Mouse (Mus musculus): Measurements from ENCODE around the gene Gm26620. TPM values are rescaled to one million over a fixed set of nuclear protein-coding genes. Genes with fewer than 3 reads are reported as not detected.

The Gm26620 gene
- total RNA-seq (2021), result under 1 TPM; 0.45 to 0.80 TPM
- long read RNA-seq, experiment 1, result 0 reads
- long read RNA-seq, experiment 2, result 0 reads

DNA sequence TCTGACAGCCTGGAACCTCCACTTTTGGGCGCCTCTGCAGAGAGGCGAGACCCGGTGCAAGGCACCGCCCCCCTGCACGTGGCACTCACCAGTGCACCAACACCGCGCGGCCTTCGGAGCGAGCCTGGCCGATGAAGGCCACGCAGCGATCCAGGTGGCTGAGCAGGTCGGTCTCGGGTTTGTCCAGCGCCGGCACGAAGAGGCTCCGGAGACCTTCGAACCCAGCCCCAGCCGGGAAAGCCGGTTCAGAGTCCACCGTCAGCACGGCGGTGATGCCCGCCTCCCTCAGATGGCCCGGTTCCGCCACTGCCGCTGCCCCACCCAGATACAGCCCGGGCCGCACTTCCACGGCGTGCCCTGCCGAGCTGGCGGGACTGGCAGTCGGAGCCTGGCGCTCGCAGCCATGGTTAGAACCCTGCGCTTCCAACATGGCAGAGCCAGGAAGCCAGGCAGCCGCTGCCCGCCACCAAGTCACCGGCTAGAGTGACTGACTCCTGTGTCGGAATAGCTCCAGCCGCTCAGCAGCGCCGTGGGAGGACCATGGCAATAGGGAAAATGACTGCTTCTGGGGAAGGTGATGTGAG is at the start of gene Gm26620, which contains the start of gene Dusp12:
Gm26620 (plus strand) TSS at position 88 of the 584 bp plus-strand sequence.
Dusp12 (minus strand) TSS at position 563 of the 584 bp plus-strand sequence.
- DNase-seq, result peak; percentile 77

DNA sequence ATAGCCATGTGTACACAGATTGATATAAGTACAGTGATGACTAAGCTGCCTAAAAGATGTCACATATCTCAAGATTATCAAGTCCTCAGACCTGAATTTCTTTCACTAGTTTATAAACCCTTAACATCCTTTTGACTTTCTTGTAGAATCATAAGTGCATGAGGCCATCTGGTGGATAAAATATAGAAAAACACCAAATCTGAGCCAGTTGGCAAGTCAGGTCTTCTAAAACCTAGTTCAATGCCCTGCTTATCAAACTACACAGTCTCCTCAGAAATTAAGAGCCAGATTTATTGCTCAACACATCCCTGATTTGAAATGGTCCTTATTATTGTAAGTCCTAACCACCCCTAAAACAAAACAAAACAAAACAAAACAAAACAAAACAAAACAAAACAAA is 45.2 kb upstream of the Gm26620 start:
- no peak for DNase-seq

DNA sequence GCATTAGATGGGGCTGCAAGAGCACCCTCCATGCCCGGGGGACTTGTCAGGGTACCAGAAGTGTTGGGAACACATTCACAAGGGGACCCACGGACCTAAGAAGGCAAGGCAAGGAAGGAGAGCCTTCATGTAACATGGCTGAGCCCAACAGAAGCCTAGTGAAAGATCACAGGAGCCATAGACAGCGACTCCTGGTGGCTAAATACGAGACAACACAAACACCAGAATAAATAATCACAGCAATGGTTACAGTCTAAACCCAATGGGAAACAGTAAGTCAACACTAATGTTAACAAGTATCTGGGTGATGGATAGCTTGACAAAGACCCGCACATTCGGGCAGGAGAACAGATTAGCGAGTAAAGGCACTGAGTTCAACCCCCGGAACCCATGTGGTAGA is 40.5 kb upstream of the Gm26620 start:
- DNase-seq, result no peak

DNA sequence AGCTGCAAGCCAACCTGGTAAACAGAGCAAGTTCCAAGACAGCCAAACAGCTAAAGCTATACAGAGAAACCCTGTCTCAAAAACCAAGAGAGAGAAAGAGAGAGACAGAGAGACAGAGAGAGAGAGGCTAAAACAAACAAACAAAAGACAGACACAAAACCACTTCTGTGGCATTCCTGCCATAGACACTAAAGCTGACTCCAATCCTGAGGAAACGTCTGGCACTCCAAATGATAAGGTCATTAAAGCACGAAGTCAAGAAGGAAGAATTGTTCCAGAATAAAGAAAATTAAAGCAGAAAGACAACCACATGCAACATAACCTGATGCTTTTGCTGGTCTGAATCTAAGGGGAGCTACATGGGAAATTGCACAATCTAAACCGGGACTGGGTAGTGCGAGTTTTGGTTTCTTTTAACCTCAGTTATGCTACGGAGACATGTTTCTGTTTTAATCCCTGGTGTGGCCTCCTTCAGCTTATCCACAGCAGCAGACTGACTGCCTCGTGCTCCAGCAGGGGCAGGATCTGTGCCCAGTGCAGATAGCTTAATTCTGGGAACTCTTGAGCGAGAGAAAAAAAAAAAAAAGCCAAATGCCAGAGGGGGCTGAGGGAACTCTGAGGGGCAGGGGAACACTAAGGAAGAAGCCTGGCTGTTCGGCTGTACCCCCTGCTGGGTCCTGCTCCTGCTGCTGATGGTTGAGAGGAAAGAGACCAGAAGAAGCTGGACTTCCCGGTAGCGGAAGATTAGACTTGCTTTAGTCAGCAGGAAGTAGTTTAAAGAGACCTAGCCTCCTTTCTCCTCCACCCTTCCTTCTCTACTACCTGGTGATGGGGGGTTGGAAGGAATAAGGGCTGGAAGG is 39.2 kb upstream of the Gm26620 start:
- no peak for DNase-seq

DNA sequence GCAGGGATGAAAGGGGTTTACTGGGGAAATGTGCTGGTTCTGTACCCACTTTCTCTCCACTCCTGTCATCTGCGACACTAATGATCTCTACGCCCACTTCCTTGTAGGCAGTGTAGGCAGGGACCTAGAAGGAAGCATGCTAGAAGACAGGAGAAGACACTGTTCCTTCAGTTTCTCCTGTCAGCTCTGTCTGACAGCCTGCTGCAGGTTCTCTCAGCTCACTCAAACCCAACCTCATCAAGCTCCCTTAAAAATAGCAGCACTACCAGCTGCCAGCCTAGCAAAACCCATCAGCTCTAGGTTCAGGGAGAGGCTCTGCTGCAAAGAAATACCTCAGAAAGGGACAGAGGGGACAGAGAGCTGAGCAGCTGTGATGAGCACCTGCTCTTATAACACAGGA is 34.9 kb upstream of the Gm26620 start:
- no peak for DNase-seq

- DNase-seq, result no peak
Observed at GRCm38 (mm10) chr1:170850637-170851624, 33.9 kb upstream of the Gm26620 start.

DNA sequence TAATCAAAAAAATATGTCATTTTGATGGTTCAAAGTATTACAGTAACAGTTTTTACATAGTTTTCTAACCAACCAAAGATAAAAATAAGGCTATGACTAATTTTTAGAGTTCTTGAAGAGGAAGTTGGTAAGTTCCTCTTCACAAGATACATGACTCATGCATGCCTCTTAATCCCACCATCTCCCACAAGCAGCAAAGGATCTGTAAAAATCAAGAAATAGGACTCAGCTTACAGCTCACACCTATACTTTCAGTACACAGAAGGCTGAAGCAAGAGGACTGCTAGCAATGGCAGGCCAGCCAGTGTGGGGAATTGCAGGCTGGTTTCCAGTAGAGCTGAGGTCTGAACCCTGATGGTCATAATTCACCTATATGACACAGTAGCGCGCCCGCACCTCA is 31.3 kb upstream of the Gm26620 start:
- DNase-seq, result no peak

DNA sequence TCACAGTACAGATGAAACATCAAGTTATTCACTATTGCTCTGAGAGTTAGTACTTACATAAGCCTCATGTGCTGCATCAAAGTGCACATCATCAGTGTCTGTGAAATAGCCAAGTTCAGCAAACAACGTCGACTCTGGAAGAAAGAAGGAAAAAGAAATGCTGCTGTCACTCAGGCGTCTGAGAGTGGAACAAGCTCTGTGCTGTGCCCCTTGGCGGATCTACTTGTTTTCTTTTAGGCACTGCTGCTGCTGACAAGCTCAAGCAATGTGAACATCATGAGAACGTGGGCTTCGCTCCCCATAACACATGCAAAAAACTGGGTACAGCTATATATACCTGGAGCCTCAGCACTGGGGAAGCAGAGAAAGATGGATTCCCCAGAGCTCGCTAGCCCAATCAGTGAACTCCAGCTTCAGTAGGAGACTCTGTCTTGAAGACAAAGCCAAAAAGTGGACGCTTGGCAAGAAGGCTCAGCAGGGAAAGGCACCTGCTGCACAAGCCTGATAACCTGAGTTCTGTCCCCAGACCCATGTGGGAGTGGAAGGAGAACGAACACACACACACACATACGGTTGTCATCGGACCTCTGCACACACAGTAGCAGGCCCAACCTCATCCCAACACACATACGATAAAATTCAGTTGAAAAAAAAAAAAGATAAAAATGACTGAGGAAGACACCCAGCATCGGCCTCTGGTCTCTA is 29.7 kb upstream of the Gm26620 start:
- DNase-seq, result no peak

GRCm38 (mm10) chr1:170857369-170857768 is 27.5 kb upstream of the Gm26620 start:
- no peak for DNase-seq

- no peak for DNase-seq
Observed at GRCm38 (mm10) chr1:170858872-170859271, 26.0 kb upstream of the Gm26620 start.

DNA sequence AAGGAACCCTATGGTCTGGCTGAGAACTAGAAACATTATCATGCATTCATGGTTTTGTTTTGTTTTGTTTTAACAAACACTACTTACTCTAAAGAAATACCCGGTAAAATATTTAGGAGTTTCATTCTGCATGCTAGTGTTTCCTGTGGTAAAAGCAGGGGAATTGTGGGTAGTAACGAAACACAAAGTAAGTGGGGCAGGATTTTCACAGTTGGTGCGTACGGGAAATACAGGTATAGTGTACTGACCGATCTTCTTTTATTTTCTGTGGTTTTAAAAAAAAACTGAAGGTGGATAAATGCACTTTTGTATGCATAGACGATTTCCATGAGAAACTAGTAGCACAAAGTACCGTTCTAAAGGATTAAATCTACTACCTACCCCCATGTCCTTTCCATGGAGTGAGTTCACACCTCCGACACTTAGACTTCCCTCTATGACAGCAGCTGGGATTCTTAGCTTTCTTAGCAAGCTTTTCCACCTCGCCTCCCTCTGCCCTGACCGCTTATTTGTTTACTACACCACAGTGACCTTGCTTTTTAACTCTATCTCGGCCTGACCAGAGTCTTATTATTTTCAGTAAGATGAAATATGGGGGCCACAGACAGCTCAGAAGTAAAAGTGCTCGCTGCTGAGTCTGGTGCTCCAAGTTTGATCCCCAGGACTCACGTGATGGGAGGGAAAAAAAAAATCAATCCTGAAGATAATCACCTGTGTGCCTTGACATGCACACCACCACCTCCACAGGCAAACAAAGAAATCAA is 23.0 kb upstream of the Gm26620 start:
- DNase-seq, result no peak

- no peak for DNase-seq
Observed at GRCm38 (mm10) chr1:170862435-170862717, 22.5 kb upstream of the Gm26620 start.

GRCm38 (mm10) chr1:170863033-170863432 is 21.8 kb upstream of the Gm26620 start:
- no peak for DNase-seq

GRCm38 (mm10) chr1:170864234-170864633 is 20.6 kb upstream of the Gm26620 start:
- DNase-seq, result no peak

DNA sequence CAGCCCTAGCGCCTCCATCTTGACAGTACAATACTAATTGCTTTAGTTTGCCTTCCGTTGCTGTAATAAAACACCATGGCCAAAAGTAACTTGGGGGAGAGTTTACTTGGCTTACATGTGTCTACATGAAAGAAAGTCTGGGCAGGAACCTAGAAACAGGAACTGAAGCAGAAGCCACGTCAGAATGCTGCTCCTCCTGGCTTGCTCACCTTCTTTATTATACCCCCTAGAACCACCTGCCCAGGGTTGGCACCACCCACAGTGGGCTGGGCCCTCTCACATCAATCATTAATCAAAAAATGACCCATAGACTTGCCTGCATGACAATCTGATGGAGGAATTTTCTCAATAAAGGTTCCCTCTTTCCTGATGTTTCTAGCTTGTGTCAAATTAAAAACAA is 20.1 kb upstream of the Gm26620 start:
- no peak for DNase-seq

DNA sequence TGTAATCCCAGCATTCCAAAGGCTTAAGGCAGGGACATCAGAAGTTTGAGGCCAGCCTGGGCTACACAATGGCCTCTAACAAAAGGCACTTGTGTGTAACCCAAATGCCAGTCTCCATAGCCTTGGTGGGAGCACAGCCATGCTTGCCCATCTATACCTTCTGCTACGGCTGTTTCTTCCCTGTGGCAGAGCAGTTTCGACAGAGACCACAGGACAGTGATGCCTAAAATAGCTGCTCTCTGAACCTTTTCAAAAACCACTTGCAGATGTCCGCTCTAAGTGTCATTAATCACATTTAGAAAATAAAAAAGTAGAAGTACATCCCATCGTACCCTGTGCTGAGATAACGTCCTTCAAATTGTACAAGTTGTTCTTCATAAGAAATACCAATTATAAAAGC is 19.5 kb upstream of the Gm26620 start:
- no peak for DNase-seq

- peak; percentile 9 for DNase-seq
Observed at GRCm38 (mm10) chr1:170866992-170867690, 17.7 kb upstream of the Gm26620 start.

DNA sequence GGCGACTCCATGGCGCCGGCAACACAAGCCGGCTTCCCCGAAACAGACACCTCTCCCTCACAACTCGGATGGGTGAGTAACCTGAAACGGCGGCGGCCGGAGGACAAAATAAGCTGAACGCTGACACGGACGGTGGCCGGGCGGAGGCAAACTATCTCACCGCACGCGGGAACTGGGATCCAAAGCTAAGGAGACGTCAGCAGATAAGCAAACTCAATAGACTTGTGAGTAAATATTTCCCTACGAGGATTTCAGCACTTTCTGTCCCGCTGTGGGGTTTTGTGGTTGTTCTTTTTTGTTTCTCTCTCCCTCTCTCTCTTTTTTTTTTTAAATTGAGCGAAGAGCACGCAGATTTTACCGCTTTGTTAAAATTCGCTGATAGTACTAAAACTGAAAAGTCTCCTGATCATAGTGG is 17.2 kb upstream of the Gm26620 start, which contains the start of gene Atf6:
Atf6 (minus strand) TSS at position 81 of the 415 bp plus-strand sequence.
- peak; percentile 95 for DNase-seq

GRCm38 (mm10) chr1:170868107-170868904 is 16.6 kb upstream of the Gm26620 start:
- DNase-seq, result peak; percentile 27

DNA sequence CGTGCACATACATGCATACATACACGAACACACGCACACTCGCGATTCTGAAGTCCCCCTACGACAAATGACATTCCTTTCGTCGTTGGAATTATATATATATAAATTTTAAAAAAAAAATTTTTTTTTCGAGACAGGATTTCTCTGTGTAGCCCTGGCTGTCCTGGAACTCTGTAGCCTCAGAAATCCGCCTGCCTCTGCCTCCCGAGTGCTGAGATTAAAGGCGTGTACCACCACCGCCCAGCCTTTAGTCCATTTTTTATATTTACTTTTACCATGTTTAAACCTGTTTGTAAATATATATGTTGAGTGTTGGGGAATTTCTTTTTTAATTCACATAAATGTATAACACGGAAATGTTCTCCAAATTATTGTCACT is 16.0 kb upstream of the Gm26620 start:
- DNase-seq, result no peak
